Mouse (Mus musculus) neural tube, embryonic 13.5 days (tissue): ENCODE results near the gene Abcc5. TPM values are rescaled to one million over a fixed set of nuclear protein-coding genes. Genes with fewer than 3 reads are reported as not detected.
"Not testable (repeated sequence)": the region's sequence is repeated elsewhere in the genome, so short reads cannot be mapped to it uniquely, and the experiment has no call there.

Source experiments
- ATAC-seq: fragments of 200-750 bp; cut with Nextera tagmentation; 2 replicates; pipeline ENCODE4 v1.8.0; 2017; ENCODE audit warnings: low read depth, mild to moderate bottlenecking, moderate TSS enrichment, moderate library complexity
- H3K27ac ChIP-seq: fragments of 300-500 bp; sonication (generic); replicated peaks from 2 replicates; pipeline ENCODE4 v1.5.1; 2015; ENCODE audit warnings: moderate library complexity, mild to moderate bottlenecking, inconsistent platforms
- H3K27me3 ChIP-seq: fragments of 300-500 bp; sonication (generic); 2 replicates; pipeline ENCODE4 v1.6.1; 2015; ENCODE audit warnings: mild to moderate bottlenecking, inconsistent platforms
- H3K36me3 ChIP-seq: fragments of 300-500 bp; sonication (generic); 2 replicates; pipeline ENCODE4 v1.6.1; 2015; ENCODE audit warnings: mild to moderate bottlenecking, inconsistent platforms
- H3K4me1 ChIP-seq: fragments of 300-500 bp; sonication (generic); replicated peaks from 2 replicates; pipeline ENCODE4 v1.6.1; 2015; ENCODE audit warnings: inconsistent platforms
- H3K4me2 ChIP-seq: fragments of 300-500 bp; sonication (generic); 2 replicates; pipeline ENCODE4 v1.6.1; 2015; ENCODE audit warnings: inconsistent platforms, mild to moderate bottlenecking, moderate library complexity
- H3K4me3 ChIP-seq: fragments of 300-500 bp; sonication (generic); 2 replicates; pipeline ENCODE4 v1.5.1; 2015; ENCODE audit warnings: mild to moderate bottlenecking, inconsistent platforms
- H3K9ac ChIP-seq: fragments of 300-500 bp; sonication (generic); 2 replicates; pipeline ENCODE4 v1.6.1; 2015; ENCODE audit warnings: moderate library complexity, mild to moderate bottlenecking, inconsistent platforms
- H3K9me3 ChIP-seq: fragments of 300-500 bp; sonication (generic); 2 replicates; pipeline ENCODE4 v1.6.1; 2016; ENCODE audit warnings: inconsistent platforms
- WGBS: fragments of 180-500 bp; shearing (Covaris S2); methylation state at CpG from one replicate; pipeline ENCODE4 v1.1.7; 2015; 5-methylcytosine and 5-hydroxymethylcytosine counted together
- polyA plus RNA-seq: library from polyadenylated mRNA; unstranded; fragments of >200 nt; fragmentation: Nextera tagmentation; extraction: Ambion mirVana; gene quantifications from 2 replicates; pipeline ENCODE4 v1.2.1, GENCODE M21; 2015

Gene Abcc5
- polyA plus RNA-seq, 1 experiment from 2014 or later: 123 TPM

- Histone ChIP-seq H3K36me3 (peaks cover 81% of the 10 kb centered on the region), H3K9me3 (no peaks in the 10 kb centered on the region), H3K27me3 (no peaks in the 10 kb centered on the region), H3K9ac (no peak overlapping the region), H3K4me2 (no peak overlapping the region), H3K4me1 (no peaks in the 10 kb centered on the region), H3K27ac (no peak overlapping the region), H3K4me3 (no peak overlapping the region)
- ATAC-seq: no peak
- 70% methylated on average over 6 of the region's 6 CpGs for WGBS
These were observed 36.0 kb downstream of the Abcc5 start for GRCm38 (mm10) chr16:20390233-20390632.

DNA sequence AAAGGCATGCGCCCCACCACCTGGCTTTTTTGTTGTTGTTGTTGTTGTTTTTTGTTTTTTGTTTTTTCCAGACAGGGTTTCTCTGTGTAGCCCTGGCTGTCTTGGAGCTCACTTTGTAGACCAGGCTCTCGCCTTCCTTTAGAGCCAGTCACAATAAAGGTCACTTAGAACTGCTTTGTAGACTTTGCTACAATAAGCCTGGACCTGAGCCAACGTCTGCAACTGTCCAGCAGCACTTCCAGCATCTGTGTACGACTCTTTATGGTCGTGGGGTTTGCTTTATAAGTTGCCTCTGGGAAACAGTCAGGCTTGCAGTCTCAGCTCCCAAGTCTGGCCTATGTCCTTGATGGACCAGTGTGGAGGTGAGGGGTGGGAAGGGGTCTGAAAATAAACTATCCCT lies 45.2 kb downstream of the Abcc5 start:
- Histone ChIP-seq H3K27me3 (no peaks in the 10 kb centered on the region), H3K4me1 (no peaks in the 10 kb centered on the region), H3K9me3 (no peaks in the 10 kb centered on the region), H3K27ac (no peak overlapping the region), H3K4me2 (no peak overlapping the region), H3K36me3 (peaks cover 76% of the 10 kb centered on the region), H3K9ac (no peak overlapping the region), H3K4me3 (no peak overlapping the region)
- 75% methylated on average over 5 of the region's 5 CpGs for WGBS
- ATAC-seq: no peak

DNA sequence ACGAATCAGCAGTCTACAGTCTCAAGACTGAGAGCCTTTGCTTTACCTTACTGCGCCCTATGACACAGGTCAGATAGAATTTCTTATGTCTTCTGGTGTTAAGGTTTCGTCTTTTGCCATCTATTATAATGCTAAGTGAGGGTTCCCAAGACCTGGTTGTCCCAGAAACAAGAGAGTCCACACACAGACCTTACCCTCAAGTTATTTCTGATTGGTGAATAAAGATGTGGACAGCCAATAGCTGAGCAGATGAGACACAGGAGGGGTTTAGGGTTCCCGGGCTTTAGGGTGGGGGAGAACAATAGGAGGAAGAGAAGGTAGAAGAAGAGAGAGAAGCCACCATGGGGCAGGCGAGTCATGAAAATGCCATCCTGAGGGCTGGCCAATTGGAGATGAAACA lies 50.9 kb downstream of the Abcc5 start:
- no peak overlapping the region for H3K27ac ChIP-seq
- ATAC-seq: no peak
- peaks cover 90% of the 10 kb centered on the region for H3K36me3 ChIP-seq
- H3K9me3 ChIP-seq: no peaks in the 10 kb centered on the region
- H3K4me3 ChIP-seq: no peak overlapping the region
- H3K4me2 ChIP-seq: no peak overlapping the region
- no peak overlapping the region for H3K9ac ChIP-seq
- H3K27me3 ChIP-seq: no peaks in the 10 kb centered on the region
- 87% methylated on average over 5 of the region's 5 CpGs for WGBS
- no peaks in the 10 kb centered on the region for H3K4me1 ChIP-seq

- Histone ChIP-seq H3K9ac (no peak overlapping the region), H3K27ac (no peak overlapping the region), H3K4me1 (no peaks in the 10 kb centered on the region), H3K9me3 (no peaks in the 10 kb centered on the region), H3K36me3 (peaks cover 97% of the 10 kb centered on the region), H3K27me3 (no peaks in the 10 kb centered on the region), H3K4me2 (no peak overlapping the region), H3K4me3 (no peak overlapping the region)
- no peak for ATAC-seq
- WGBS: 86% methylated on average over 4 of the region's 4 CpGs
These were observed 54.5 kb downstream of the Abcc5 start for GRCm38 (mm10) chr16:20371731-20372130.

DNA sequence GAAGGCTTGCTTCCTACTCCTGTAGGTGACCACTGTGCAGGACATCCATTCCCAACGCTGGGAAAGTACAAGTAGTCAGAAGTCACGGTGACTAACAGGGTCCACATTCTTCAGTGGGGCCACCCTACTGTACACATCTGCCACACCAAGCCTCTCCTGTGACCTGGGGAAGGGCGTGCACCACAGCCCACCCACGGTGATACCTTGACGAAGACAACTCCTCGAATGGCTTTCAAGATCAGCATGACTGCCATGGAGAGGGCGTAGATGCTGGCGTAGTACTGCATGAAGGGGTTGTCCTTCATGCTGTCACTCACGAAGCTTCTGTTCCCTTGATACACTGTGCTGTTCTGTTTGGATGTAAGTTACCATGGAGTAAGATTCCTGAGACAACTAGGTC lies 58.0 kb downstream of the Abcc5 start:
- H3K4me1 ChIP-seq: no peaks in the 10 kb centered on the region

GRCm38 (mm10) chr16:20362121-20362520 lies 64.1 kb downstream of the Abcc5 start:
- Histone ChIP-seq H3K27ac (no peak overlapping the region), H3K4me1 (no peaks in the 10 kb centered on the region), H3K9me3 (no peaks in the 10 kb centered on the region), H3K36me3 (peaks cover 98% of the 10 kb centered on the region), H3K4me3 (no peak overlapping the region), H3K4me2 (no peak overlapping the region), H3K27me3 (no peaks in the 10 kb centered on the region), H3K9ac (no peak overlapping the region)
- ATAC-seq: no peak
- WGBS: 95% methylated on average over 11 of the region's 11 CpGs

More for the DNA sequence above, 58.0 kb downstream of the Abcc5 start:
- Histone ChIP-seq H3K4me2 (no peak overlapping the region), H3K27ac (no peak overlapping the region), H3K36me3 (peaks cover 98% of the 10 kb centered on the region), H3K4me3 (no peak overlapping the region), H3K9me3 (no peaks in the 10 kb centered on the region), H3K27me3 (no peaks in the 10 kb centered on the region), H3K9ac (no peak overlapping the region)
- WGBS: 96% methylated on average over 9 of the region's 9 CpGs
- no peak for ATAC-seq

- H3K9me3 ChIP-seq, H3K9ac ChIP-seq, H3K27ac ChIP-seq, H3K4me2 ChIP-seq, H3K4me3 ChIP-seq, ATAC-seq, H3K27me3 ChIP-seq, H3K4me1 ChIP-seq: not testable (repeated sequence)
- WGBS: 95% methylated on average over 3 of the region's 3 CpGs
- peaks cover 96% of the 10 kb centered on the region for H3K36me3 ChIP-seq
These were observed 64.7 kb downstream of the Abcc5 start for GRCm38 (mm10) chr16:20361496-20361895.

GRCm38 (mm10) chr16:20359643-20360295 lies 66.4 kb downstream of the Abcc5 start:
- H3K27me3 ChIP-seq: no peaks in the 10 kb centered on the region
- H3K4me1 ChIP-seq: no peaks in the 10 kb centered on the region
- peaks cover 96% of the 10 kb centered on the region for H3K36me3 ChIP-seq
- no peak overlapping the region for H3K9ac ChIP-seq
- no peaks in the 10 kb centered on the region for H3K9me3 ChIP-seq
- WGBS: 72% methylated on average over 9 of the region's 9 CpGs
- no peak overlapping the region for H3K4me3 ChIP-seq
- no peak overlapping the region for H3K27ac ChIP-seq
- no peak overlapping the region for H3K4me2 ChIP-seq
- no peak for ATAC-seq

DNA sequence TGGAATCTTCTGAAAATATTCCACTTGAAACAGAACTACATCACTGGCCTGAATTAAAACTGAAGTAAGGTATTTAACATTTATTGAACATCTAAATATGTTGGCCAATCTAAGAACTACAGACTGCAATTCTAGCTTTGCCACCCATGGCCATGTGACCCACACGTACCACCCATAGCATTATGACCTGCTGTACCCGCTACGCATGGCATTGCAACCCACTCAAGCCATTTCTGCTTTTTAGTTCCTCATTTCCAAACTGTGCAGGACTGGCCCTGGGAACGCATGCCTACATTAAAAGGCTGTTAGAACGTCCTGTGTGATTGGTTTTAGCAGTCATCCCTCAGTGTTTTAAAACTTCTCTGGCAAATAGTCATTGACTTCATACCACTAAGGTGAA lies 68.4 kb downstream of the Abcc5 start:
- Histone ChIP-seq H3K4me2 (no peak overlapping the region), H3K9ac (no peak overlapping the region), H3K27ac (no peak overlapping the region), H3K36me3 (peaks cover 97% of the 10 kb centered on the region), H3K9me3 (no peaks in the 10 kb centered on the region), H3K4me1 (no peaks in the 10 kb centered on the region), H3K27me3 (no peaks in the 10 kb centered on the region), H3K4me3 (no peak overlapping the region)
- no peak for ATAC-seq
- 95% methylated on average over 5 of the region's 5 CpGs for WGBS

- H3K4me2 ChIP-seq: no peak overlapping the region
- peaks cover 89% of the 10 kb centered on the region for H3K36me3 ChIP-seq
- H3K27ac ChIP-seq: no peak overlapping the region
- H3K27me3 ChIP-seq: no peaks in the 10 kb centered on the region
- ATAC-seq: no peak
- no peak overlapping the region for H3K9ac ChIP-seq
- no peaks in the 10 kb centered on the region for H3K4me1 ChIP-seq
- no peak overlapping the region for H3K4me3 ChIP-seq
- 89% methylated on average over 2 of the region's 2 CpGs for WGBS
- H3K9me3 ChIP-seq: no peaks in the 10 kb centered on the region
These were observed 71.4 kb downstream of the Abcc5 start for GRCm38 (mm10) chr16:20354762-20355161.

GRCm38 (mm10) chr16:20354011-20354410 lies 72.2 kb downstream of the Abcc5 start:
- peaks cover 89% of the 10 kb centered on the region for H3K36me3 ChIP-seq
- H3K9me3 ChIP-seq: no peaks in the 10 kb centered on the region
- H3K27me3 ChIP-seq: no peaks in the 10 kb centered on the region
- no peak overlapping the region for H3K4me3 ChIP-seq
- no peak overlapping the region for H3K4me2 ChIP-seq
- no peak overlapping the region for H3K9ac ChIP-seq
- WGBS: 100% methylated on average over 1 of the region's 1 CpGs
- no peak for ATAC-seq
- no peak overlapping the region for H3K27ac ChIP-seq
- H3K4me1 ChIP-seq: no peaks in the 10 kb centered on the region

GRCm38 (mm10) chr16:20345464-20345863 lies 80.7 kb downstream of the Abcc5 start:
- no peaks in the 10 kb centered on the region for H3K9me3 ChIP-seq
- H3K9ac ChIP-seq: no peak overlapping the region
- H3K4me3 ChIP-seq: no peak overlapping the region
- H3K27me3 ChIP-seq: no peaks in the 10 kb centered on the region
- H3K27ac ChIP-seq: no peak overlapping the region
- H3K4me2 ChIP-seq: no peak overlapping the region
- H3K36me3 ChIP-seq: peaks cover 72% of the 10 kb centered on the region
- 92% methylated on average over 1 of the region's 1 CpGs for WGBS
- ATAC-seq: no peak
- H3K4me1 ChIP-seq: no peaks in the 10 kb centered on the region

- Histone ChIP-seq H3K4me3 (no peak overlapping the region), H3K4me2 (no peak overlapping the region), H3K9me3 (no peaks in the 10 kb centered on the region), H3K27ac (no peak overlapping the region), H3K9ac (no peak overlapping the region), H3K4me1 (no peaks in the 10 kb centered on the region), H3K27me3 (no peaks in the 10 kb centered on the region), H3K36me3 (peaks cover 82% of the 10 kb centered on the region)
- 95% methylated on average over 3 of the region's 3 CpGs for WGBS
- ATAC-seq: no peak
These were observed 87.6 kb downstream of the Abcc5 start for GRCm38 (mm10) chr16:20338616-20339015.
